Mouse (Mus musculus): ENCODE data around the gene Zfp36l2. TPM values are rescaled to one million over a fixed set of nuclear protein-coding genes. Genes with fewer than 3 reads are reported as not detected.
A peak's percentile ranks its signal among the peaks of the same experiment; 100 is the strongest.

Zfp36l2 gene
- total RNA-seq, 2 experiments from 2014 or later = 71.6 to 77.9 TPM

- DNase-seq = no peak
Observed at GRCm38 (mm10) chr17:84152976-84153786, 34.6 kb downstream of the Zfp36l2 start.

GRCm38 (mm10) chr17:84152206-84152975 is 35.4 kb downstream of the Zfp36l2 start:
- DNase-seq = peak; percentile 44 to 59

DNA sequence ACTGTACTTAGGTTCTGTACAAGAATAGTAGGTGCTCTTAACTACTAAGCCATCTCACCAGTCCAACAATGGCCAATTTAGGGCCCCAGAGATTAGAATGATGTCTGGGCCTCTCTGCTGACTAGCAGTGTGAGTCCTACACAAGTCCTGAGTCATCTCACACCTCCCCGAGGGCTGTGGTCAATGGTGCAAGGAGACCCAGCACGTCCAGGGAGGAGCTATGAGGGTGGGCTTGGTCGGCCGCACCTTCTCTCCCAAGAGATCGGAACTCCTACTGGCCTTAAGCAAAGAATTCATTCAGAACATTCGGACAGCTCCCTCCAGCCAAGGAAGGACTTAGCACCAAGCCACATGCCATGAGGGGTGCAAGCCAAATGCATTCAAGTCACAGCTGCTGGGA is 36.4 kb downstream of the Zfp36l2 start:
- DNase-seq = no peak

- DNase-seq = no peak
Observed at GRCm38 (mm10) chr17:84150291-84150690, 37.5 kb downstream of the Zfp36l2 start.

GRCm38 (mm10) chr17:84149566-84149965 is 38.2 kb downstream of the Zfp36l2 start:
- DNase-seq = no peak

- DNase-seq = peak; percentile 90 to 91
Observed at GRCm38 (mm10) chr17:84148499-84149484, 39.0 kb downstream of the Zfp36l2 start.

DNA sequence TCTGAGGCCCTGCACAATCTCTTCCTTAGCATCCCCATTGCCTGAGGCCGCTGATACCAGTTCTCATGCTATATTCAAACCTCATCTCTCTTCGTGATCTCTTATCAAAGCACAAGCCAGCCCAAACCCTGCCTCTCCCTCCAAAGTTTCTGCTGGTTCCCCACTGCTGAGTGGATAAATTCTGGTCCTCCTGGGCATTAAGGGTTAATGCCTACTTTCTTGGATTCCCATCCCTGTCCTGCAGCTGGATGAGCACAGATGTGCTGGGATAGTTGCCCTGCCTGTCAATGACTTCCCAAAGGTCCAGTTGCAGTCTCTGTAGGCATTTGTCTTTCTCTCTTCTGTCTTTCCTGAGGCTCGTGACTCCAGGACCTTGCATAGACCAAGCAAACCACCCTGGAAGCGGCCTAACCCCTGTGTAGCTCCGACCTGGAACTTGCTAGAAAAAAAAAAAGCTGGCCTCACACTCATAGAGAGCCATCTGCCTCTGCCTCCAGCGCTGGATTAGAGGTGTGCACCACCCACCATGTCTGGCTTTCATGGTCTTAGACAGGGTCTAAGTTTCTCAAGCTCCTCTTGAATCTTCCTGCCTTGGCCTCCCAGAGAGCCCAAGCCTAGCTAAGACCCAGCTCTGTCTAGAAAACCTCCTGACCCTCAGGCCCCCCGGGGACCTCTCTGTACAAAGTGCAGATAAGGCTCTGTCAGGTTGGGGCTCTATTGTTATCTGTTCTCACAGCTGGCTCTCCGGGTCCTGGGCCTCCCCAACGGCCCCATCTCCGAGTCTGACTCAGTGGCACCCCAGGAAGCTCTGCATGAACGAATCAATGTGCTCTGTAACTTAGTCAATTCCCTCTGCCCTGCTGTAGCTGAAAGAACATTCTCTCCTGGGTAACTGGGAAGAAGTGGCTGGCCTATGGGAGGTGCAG is 40.3 kb downstream of the Zfp36l2 start:
- DNase-seq = no peak

GRCm38 (mm10) chr17:84146458-84147182 is 41.1 kb downstream of the Zfp36l2 start:
- DNase-seq = no peak

- peak; percentile 33 to 60 for DNase-seq
Observed at GRCm38 (mm10) chr17:84145826-84146287, 41.9 kb downstream of the Zfp36l2 start.

DNA sequence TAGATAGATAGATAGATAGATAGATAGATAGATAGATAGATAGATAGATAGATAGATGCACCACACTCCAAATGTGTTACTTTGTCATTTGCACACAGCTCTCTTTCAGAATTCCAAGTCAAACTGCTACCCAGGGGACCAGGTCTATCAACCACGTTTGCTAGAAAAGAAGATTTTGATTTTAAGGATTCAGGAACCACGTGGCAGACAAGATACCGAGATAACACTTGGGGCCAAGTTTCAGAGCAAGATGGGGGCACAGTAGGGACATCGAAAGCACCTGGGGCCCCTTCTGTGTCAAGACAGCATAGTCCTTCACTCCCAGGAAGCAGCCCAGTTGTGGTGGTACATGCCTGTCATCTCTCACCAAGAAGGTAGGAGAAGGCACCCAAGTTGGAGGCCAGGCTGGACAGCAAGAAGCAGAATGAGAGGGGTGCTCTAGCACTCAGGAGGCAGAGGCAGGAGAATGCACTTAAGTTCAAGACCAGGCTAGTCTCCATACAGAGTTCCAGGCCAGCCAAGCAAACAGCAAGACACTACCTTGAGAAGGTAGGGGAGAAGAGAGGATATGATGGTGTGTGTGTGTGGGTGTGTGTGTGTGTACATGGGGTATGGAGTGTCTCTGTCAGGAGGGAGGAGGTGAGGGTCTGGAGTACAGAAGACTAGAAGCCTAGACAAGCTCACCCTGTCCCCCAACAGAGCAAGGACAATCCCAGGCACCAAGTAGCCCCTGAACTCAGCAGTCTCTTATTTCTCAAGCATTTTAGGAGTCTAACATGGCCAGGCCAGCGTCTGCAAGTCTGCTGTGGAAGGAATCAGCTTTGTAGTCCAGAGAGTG is 42.8 kb downstream of the Zfp36l2 start:
- DNase-seq = no peak

DNA sequence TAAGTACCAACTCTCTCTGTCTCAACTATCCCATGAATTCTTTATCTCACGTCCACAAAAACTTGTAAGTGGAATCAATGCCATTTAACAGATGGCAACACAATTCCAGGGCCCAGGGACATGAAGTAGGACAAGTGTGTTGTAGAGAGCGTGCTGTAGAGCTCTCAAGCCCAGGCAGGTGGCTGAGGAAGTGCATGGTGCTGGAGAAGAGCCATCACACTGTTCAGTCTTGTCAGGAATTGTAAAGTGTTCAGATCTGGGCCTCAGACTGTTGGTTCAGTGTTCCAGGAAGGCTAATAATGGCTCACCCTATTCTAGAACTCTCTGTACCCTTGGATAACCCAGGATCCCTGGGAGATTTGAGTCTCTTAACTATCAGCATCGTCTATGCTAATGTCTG is 43.6 kb downstream of the Zfp36l2 start:
- no peak for DNase-seq

DNA sequence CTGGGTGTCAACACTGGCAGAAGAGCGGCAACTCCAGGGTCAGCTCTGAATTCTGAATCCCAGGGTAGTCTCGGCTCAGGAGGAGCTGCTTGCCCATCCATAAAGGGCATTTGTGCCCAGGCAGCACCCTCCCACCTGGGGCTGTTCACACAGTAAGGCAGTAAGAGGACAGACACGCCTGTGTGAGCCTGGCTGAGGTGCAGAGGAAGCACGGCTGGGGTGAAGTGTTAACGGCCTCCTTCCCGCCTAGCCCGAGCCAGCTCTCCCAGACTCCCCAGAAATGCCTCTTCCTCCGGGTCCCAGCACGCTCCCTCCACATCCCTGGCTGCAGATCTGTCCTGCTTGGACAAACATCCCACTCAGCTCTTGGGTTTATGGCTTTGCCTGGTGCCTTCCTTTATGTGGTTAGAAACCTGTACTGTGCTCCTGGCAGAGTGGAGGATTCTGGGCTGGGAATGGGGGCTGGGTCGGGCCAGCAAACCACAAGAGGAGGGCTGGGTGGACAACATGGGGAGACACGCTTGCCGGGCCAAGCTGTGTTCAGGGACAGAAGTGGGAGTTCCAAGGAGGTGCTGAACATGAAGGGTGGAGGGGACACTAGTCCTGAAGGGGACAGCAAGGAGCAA is 44.4 kb downstream of the Zfp36l2 start:
- DNase-seq = no peak

DNA sequence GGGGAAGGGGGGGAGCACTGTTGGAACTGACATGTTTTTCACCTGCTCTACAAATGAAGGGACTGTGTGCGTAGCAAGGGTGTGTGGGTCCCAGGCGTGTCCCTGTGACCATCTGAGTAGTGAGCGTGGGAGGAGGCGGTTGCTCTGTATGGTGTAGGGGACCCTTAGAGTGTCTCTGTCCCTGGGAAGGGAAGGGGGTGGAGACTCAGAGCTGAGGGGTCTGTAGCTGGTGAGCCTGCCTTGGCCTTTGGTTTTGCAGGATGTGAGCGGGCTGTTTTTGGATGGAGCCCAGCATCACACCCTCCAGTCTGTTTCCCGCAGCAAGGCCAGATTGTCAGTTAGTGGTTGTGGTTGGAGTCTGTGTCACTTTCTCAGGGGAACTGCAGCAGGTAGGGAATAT is 46.1 kb downstream of the Zfp36l2 start:
- DNase-seq = peak in 1 of 2 experiments; percentile 56

GRCm38 (mm10) chr17:84140822-84141507 is 46.8 kb downstream of the Zfp36l2 start:
- peak; percentile 37 to 49 for DNase-seq

DNA sequence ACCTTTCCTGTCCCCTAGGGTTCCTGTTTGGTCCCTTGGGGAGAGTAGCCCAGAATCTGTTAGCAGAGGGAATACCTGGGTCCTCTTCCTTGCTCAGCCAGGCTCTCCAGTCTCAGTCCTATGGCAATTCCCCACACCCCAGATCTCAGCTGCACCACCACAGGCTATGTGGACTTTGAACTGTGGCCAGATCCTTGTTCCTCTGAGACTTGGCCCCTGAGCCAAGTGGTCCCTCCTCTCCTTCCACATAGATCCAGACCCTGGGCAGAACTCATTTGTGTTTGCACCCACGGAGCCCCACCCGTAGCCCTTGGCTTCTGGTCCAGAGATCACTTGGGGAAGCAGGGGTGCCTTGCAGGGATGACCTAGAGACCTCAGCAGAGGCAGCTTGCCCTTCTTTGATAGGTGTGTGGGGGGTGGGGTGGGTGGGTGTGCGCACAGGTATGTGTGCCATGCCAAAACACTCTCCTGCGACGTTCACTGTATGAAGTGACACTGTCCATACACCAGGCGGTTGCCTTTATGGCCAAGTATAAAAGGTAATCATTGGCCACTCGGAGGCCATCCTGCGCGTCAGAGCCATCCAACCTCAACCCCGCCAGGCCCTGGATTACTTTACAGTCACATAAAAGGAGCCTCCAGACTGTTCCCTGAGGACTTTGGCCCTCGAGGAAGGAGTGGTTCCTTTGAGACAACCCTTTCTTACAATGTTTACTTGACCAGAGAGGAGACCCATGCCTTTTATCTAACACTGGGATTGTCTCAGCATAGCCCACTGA is 50.2 kb downstream of the Zfp36l2 start:
- DNase-seq = no peak

GRCm38 (mm10) chr17:84136669-84137392 is 50.9 kb downstream of the Zfp36l2 start:
- DNase-seq = no peak

Data from adrenal gland, postnatal 36 days (tissue).